12 mouse cellular contexts compared by ENCODE assay signal in genomic region chr11:112786427-112786826, GRCm38 (mm10). TPM values are rescaled to one million over a fixed set of nuclear protein-coding genes. Genes with fewer than 3 reads are reported as not detected.
A peak's percentile ranks its signal among the peaks of the same experiment; 100 is the strongest.
DNase-seq lines count a peak whose midpoint lies in the region; ATAC-seq lines count a peak whose summit lies in the region.
"Had no signal": no experiment of that assay in that cellular context is flagged by ENCODE, and none has a peak within 500 bp of the region (broad histone marks: within the 10 kb centered on the region; RNA-seq: fewer than 3 reads in every experiment).

No protein-coding gene starts in this region.

- no peak overlapping the region for H3K9ac ChIP-seq in kidney, embryonic 15.5 days
- H3K9ac ChIP-seq in intestine, embryonic 16.5 days (ENCODE audit: low read depth, low read length): no peak overlapping the region
- H3K9ac ChIP-seq in neural tube, embryonic 11.5 days (ENCODE audit: low read length): peak overlapping the region; percentile 43
- H3K9ac ChIP-seq: liver, embryonic 14.5 days had no signal

- H3K27me3 ChIP-seq in kidney, embryonic 15.5 days: peaks cover 23% of the 10 kb centered on the region
- peaks cover 24% of the 10 kb centered on the region for H3K27me3 ChIP-seq in forebrain, embryonic 10.5 days (ENCODE audit: poor library complexity, severe bottlenecking)
- peaks cover 7% of the 10 kb centered on the region; the same call in 1 of the 2 replicates for H3K27me3 ChIP-seq in intestine, embryonic 16.5 days (replicated peaks; ENCODE audit: control insufficient read depth, insufficient read depth, low read length)
- H3K27me3 ChIP-seq in neural tube, embryonic 11.5 days (ENCODE audit: control insufficient read depth, insufficient read depth, low read length): no peaks in the 10 kb centered on the region

- H3K4me1 ChIP-seq in kidney, embryonic 15.5 days: peaks cover 42% of the 10 kb centered on the region
- peaks cover 60% of the 10 kb centered on the region for H3K4me1 ChIP-seq in forebrain, embryonic 10.5 days
- peaks cover 13% of the 10 kb centered on the region for H3K4me1 ChIP-seq in intestine, embryonic 16.5 days (ENCODE audit: control insufficient read depth, insufficient read depth, low read length)
- peaks cover 22% of the 10 kb centered on the region for H3K4me1 ChIP-seq in neural tube, embryonic 11.5 days (ENCODE audit: control insufficient read depth, insufficient read depth, low read length)

- WGBS in kidney, embryonic 15.5 days: 63% methylated on average over 4 of the region's 4 CpGs
- 58% methylated on average over 4 of the region's 4 CpGs for WGBS in forebrain, embryonic 10.5 days
- 46% methylated on average over 4 of the region's 4 CpGs for WGBS in intestine, embryonic 16.5 days
- 45% methylated on average over 4 of the region's 4 CpGs for WGBS in neural tube, embryonic 11.5 days

- no peak overlapping the region for H3K4me3 ChIP-seq in kidney, embryonic 15.5 days (replicated peaks)
- H3K4me3 ChIP-seq in forebrain, embryonic 10.5 days: peak overlapping the region; percentile 94
- no peak overlapping the region for H3K4me3 ChIP-seq in intestine, embryonic 16.5 days (ENCODE audit: low read length)
- H3K4me3 ChIP-seq in neural tube, embryonic 11.5 days (ENCODE audit: low read depth, low read length): peak overlapping the region; percentile 30

- H3K4me2 ChIP-seq in kidney, embryonic 15.5 days: peak overlapping the region; percentile 21; the same call in 1 of the 2 replicates
- peak overlapping the region; percentile 32 for H3K4me2 ChIP-seq in intestine, embryonic 16.5 days (ENCODE audit: low read depth, low read length)
- peak overlapping the region; percentile 48 for H3K4me2 ChIP-seq in neural tube, embryonic 11.5 days (ENCODE audit: low read depth)

- H3K36me3 ChIP-seq in kidney, embryonic 15.5 days: no peaks in the 10 kb centered on the region
- H3K36me3 ChIP-seq in forebrain, embryonic 10.5 days (replicated peaks): peaks cover 32% of the 10 kb centered on the region
- H3K36me3 ChIP-seq in intestine, embryonic 16.5 days (ENCODE audit: control insufficient read depth, insufficient read depth, low read length): no peaks in the 10 kb centered on the region
- H3K36me3 ChIP-seq in neural tube, embryonic 11.5 days (ENCODE audit: control insufficient read depth, insufficient read depth, low read length): 0 out of 2 replicates have a peak, but pooled peaks cover 2% of the 10 kb centered on the region

- ATAC-seq in kidney, embryonic 15.5 days (replicated peaks; ENCODE audit: low FRiP score): no peak
- ATAC-seq in intestine, embryonic 16.5 days: no peak
- ATAC-seq in neural tube, embryonic 11.5 days (ENCODE audit: insufficient read depth, low FRiP score, low TSS enrichment): no peak

- H3K27ac ChIP-seq in kidney, embryonic 15.5 days: no peak overlapping the region
- H3K27ac ChIP-seq in forebrain, embryonic 10.5 days: 0 out of 2 replicates have a peak overlapping the region, but pooled peaks have one; percentile 65
- H3K27ac ChIP-seq in intestine, embryonic 16.5 days (ENCODE audit: low read length): no peak overlapping the region
- no peak overlapping the region for H3K27ac ChIP-seq in neural tube, embryonic 11.5 days (ENCODE audit: low read depth, low read length)
- H3K27ac ChIP-seq: liver, embryonic 14.5 days had no signal

- no peaks in the 10 kb centered on the region for H3K9me3 ChIP-seq in kidney, embryonic 15.5 days (replicated peaks)
- H3K9me3 ChIP-seq in forebrain, embryonic 10.5 days: no peaks in the 10 kb centered on the region
- no peaks in the 10 kb centered on the region for H3K9me3 ChIP-seq in intestine, embryonic 16.5 days (ENCODE audit: control insufficient read depth, low read length)
- H3K9me3 ChIP-seq in neural tube, embryonic 11.5 days (ENCODE audit: control insufficient read depth, low read length): no peaks in the 10 kb centered on the region

- no peak for DNase-seq in kidney, postnatal 36 days
- no peak for DNase-seq in forebrain, embryonic 10.5 days (ENCODE audit: extremely low spot score, low spot score)
- DNase-seq in neural tube, embryonic 11.5 days (ENCODE audit: low spot score): no peak
- no peak for DNase-seq in adrenal gland, postnatal 36 days
- DNase-seq in thymus, adult 18-20 months: no peak
- DNase-seq in adrenal gland, postnatal 10 days: no peak
- DNase-seq: cerebellum, adult 9-11 months; kidney, postnatal 10 days had no signal

RNA-seq across cellular contexts. Expression of gene Sox9, which starts 4.4 kb away (rescaled TPM):
- polyA plus RNA-seq in kidney, embryonic 15.5 days (2015; fragmentation: Nextera tagmentation; extraction: Ambion mirVana): 36.2 and 37.9 TPM in 2 replicates
- polyA plus RNA-seq in forebrain, embryonic 10.5 days (2016; fragmentation: Nextera tagmentation; extraction: Ambion mirVana): 98.1 and 108 TPM in 2 replicates
- 25.5 and 26.5 TPM in 2 replicates for polyA plus RNA-seq in intestine, embryonic 16.5 days (2015; fragmentation: Nextera tagmentation; extraction: Ambion mirVana)
- polyA plus RNA-seq in neural tube, embryonic 11.5 days (2014; fragmentation: Nextera tagmentation; extraction: Ambion mirVana): 161 and 164 TPM in 2 replicates
- total RNA-seq in adrenal gland, postnatal 36 days (2021): 1 to 10 TPM; 1.1 to 1.9 TPM
- total RNA-seq in adrenal gland, postnatal 10 days (2021): 1 to 10 TPM; 1.7 to 1.8 TPM
- total RNA-seq: neutrophil, adult 5-6 weeks had no signal

Comparison
In these comparisons a context has a peak if more than half of its experiments do, and no peak if none do; other contexts are left out.
1. H3K4me3 ChIP-seq: peak in forebrain, embryonic 10.5 days (single experiment) and neural tube, embryonic 11.5 days (single experiment); none in kidney, embryonic 15.5 days (single experiment) and intestine, embryonic 16.5 days (single experiment).
2. Peak in every context shown above with its lines, with median percentiles within 50 percentile points of each other: H3K4me2 ChIP-seq.